Mouse (Mus musculus) c-Kit-positive CD71-negative TER-119-negative erythroid progenitor cells, embryonic 14.5 days (primary cell): ENCODE results near the gene Olfr671.
"Not testable (repeated sequence)": the region's sequence is repeated elsewhere in the genome, so short reads cannot be mapped to it uniquely, and the experiment has no call there.

Experiments
- DNase-seq: peaks from one replicate; pipeline ENCODE4 v3.0.0-alpha.2; 2013; ENCODE audit warnings: low read depth

The Olfr671 gene

GRCm38 (mm10) chr7:104979026-104979425, at the start of gene Olfr671:
Olfr671 (minus strand) TSS chr7:104979126.
- DNase-seq: no peak

- no peak for DNase-seq
Measured at GRCm38 (mm10) chr7:105028360-105028759, 49.4 kb upstream of the Olfr671 start, which contains the start of gene Olfr675. Olfr675 (minus strand) TSS chr7:105028460.

- no peak for DNase-seq
Measured at GRCm38 (mm10) chr7:105022530-105022929, 43.6 kb upstream of the Olfr671 start.

GRCm38 (mm10) chr7:105001929-105002328, 23.0 kb upstream of the Olfr671 start, which contains the start of gene Olfr672:
Olfr672 (minus strand) TSS chr7:105002029.
- no peak for DNase-seq

GRCm38 (mm10) chr7:104972507-104972906, 6.4 kb downstream of the Olfr671 start:
- not testable (repeated sequence) for DNase-seq

- DNase-seq: no peak
Measured at GRCm38 (mm10) chr7:104962520-104962919, 16.4 kb downstream of the Olfr671 start, which contains the start of gene Olfr670. Olfr670 (minus strand) TSS chr7:104962620.

GRCm38 (mm10) chr7:104950234-104950633, 28.7 kb downstream of the Olfr671 start:
- DNase-seq: not testable (repeated sequence)

GRCm38 (mm10) chr7:104933940-104934339, 45.0 kb downstream of the Olfr671 start, which contains the start of gene Olfr669:
Olfr669 (plus strand) TSS chr7:104934240.
- no peak for DNase-seq

GRCm38 (mm10) chr7:104927957-104928356, 51.0 kb downstream of the Olfr671 start, which contains the start of gene Olfr668:
Olfr668 (minus strand) TSS chr7:104928057.
- no peak for DNase-seq
